24 mouse cellular contexts compared by ENCODE assay signal in the genomic region with DNA sequence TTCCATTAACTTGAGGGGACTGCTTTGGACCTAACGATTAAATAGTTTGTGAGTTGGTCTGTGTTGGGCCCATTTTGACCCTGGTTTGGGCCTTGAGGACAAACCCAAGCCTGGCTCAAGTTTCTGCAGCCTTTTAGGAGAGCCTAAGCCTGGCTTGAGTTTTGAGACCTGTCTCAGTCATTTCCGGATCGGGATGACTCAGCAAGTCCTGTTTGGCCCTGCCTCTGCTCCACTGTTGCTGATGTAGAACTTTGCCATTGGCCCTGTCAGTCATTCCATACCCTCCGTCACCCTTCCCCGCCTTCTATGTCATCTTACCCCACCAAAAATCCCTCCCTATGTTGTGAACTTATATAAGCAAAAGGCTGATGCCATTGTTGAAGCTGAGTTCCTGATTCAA.
DNase-seq lines count a peak whose midpoint lies in the region; TF ChIP-seq lines count a peak whose summit lies in the region.
"Had no signal": no experiment of that assay in that cellular context is flagged by ENCODE, and none has a peak within 500 bp of the region (broad histone marks: within the 10 kb centered on the region; RNA-seq: fewer than 3 reads in every experiment).

No protein-coding gene starts in this region.

- no peak for TF ChIP-seq RAD21 in CH12.LX (IDR thresholded peaks at IDR 0.05; ENCODE audit: low read depth, low read length)

- TF ChIP-seq POLR2A in CH12.LX (IDR thresholded peaks at IDR 0.05; ENCODE audit: low read depth, low read length), result no peak

- H3K4me1 ChIP-seq in CH12.LX (ENCODE audit: control insufficient read depth in 1 of 2, insufficient read depth in 2 of 2), result peaks cover 0 to 4% of the 10 kb centered on the region in 2 experiments; a peak in 1 of 4 replicates
- H3K4me1 ChIP-seq: embryonic facial prominence, embryonic 13.5 days; embryonic facial prominence, embryonic 15.5 days; forebrain, embryonic 10.5 days; forebrain, embryonic 12.5 days had no signal

- no peaks in the 10 kb centered on the region for H3K36me3 ChIP-seq in CH12.LX (replicated peaks in 1 of 2; ENCODE audit: control insufficient read depth in 1 of 2, insufficient read depth in 1 of 2, low read length in 1 of 2)
- H3K36me3 ChIP-seq: embryonic facial prominence, embryonic 13.5 days; embryonic facial prominence, embryonic 15.5 days; forebrain, embryonic 10.5 days; forebrain, embryonic 12.5 days; G1E had no signal

- no peak for TF ChIP-seq EP300 in CH12.LX (IDR thresholded peaks at IDR 0.05; ENCODE audit: low read length)

- intact Hi-C loops in heart, postnatal 10 days (cut with DNase I), result no loop called here

- in situ Hi-C loops in CH12.LX (cut with MboI; ENCODE audit: low pct_ligation_motif_present, low pct_unique_long_range_greater_than_20kb, low sequenced_read_pairs), result no loop called here

- H3K9me3 ChIP-seq in CH12.LX (replicated peaks; ENCODE audit: low read length), result peaks cover 13% of the 10 kb centered on the region
- H3K9me3 ChIP-seq: embryonic facial prominence, embryonic 15.5 days; forebrain, embryonic 12.5 days; G1E had no signal

- dilution Hi-C loops in CH12.LX (cut with MboI; ENCODE audit: extremely low pct_ligation_motif_present, extremely low pct_unique_long_range_greater_than_20kb, low sequenced_read_pairs), result no loop called here

- no peak overlapping the region for H3K27ac ChIP-seq in CH12.LX (ENCODE audit: insufficient read depth, low read depth)
- H3K27ac ChIP-seq: embryonic facial prominence, embryonic 13.5 days; embryonic facial prominence, embryonic 15.5 days; forebrain, embryonic 10.5 days; forebrain, embryonic 12.5 days had no signal

- no peak overlapping the region for H3K9ac ChIP-seq in CH12.LX (ENCODE audit: insufficient read depth, low read depth)
- H3K9ac ChIP-seq: embryonic facial prominence, embryonic 13.5 days; embryonic facial prominence, embryonic 15.5 days; forebrain, embryonic 12.5 days had no signal

- no peaks in the 10 kb centered on the region for H3K27me3 ChIP-seq in CH12.LX (replicated peaks)
- H3K27me3 ChIP-seq: embryonic facial prominence, embryonic 13.5 days; embryonic facial prominence, embryonic 15.5 days; forebrain, embryonic 12.5 days; Patski had no signal

- DNase-seq in CH12.LX (ENCODE audit: extremely low read depth) (peak; percentile 50), ES-CJ7 (ENCODE audit: low read depth, low spot score) (peak; percentile 72), R1 (ENCODE audit: low read depth, low spot score) (peak; percentile 89)
- no peak for DNase-seq in left cerebral cortex, adult 8-10 months (ENCODE audit: low spot score in 2 of 2)
- no peak for DNase-seq in kidney, postnatal 10 days
- no peak for DNase-seq in embryo, embryonic 10 days (ENCODE audit: low spot score)
- DNase-seq in heart, postnatal 10 days, result no peak
- DNase-seq: adrenal gland, adult 8-10 months; adrenal gland, postnatal 14 days; adrenal gland, postnatal 36 days; B cell, adult 2 months; cerebellum, adult 11-12 months; cerebellum, adult 2 months; cerebellum, adult 9-10 months; cerebellum, postnatal 10 days; cerebellum, postnatal 25 days; embryo, embryonic 11 days had no signal

- TF ChIP-seq CTCF in CH12.LX (conservative IDR thresholded peaks at IDR 0.05 in 1 of 2, IDR thresholded peaks at IDR 0.05 in 1 of 2; ENCODE audit: low read depth in 2 of 2, low read length in 2 of 2), result no peak

- no peak overlapping the region for H3K4me2 ChIP-seq in CH12.LX (ENCODE audit: insufficient read depth, low read depth, poor library complexity, severe bottlenecking)
- H3K4me2 ChIP-seq: embryonic facial prominence, embryonic 13.5 days; embryonic facial prominence, embryonic 15.5 days; forebrain, embryonic 12.5 days had no signal

- no peaks in the 10 kb centered on the region for H3K79me2 ChIP-seq in CH12.LX (replicated peaks; ENCODE audit: control insufficient read depth, extremely low read depth, insufficient read depth, poor library complexity, severe bottlenecking)

- H3K4me3 ChIP-seq in CH12.LX (replicated peaks in 1 of 3; ENCODE audit: low read depth in 2 of 3, low read length in 2 of 3, poor library complexity in 1 of 3), result no peak overlapping the region
- H3K4me3 ChIP-seq: embryonic facial prominence, embryonic 13.5 days; embryonic facial prominence, embryonic 15.5 days; erythroblast, embryonic 14.5 days; forebrain, embryonic 10.5 days; forebrain, embryonic 12.5 days had no signal

TF ChIP-seq in CH12.LX, 34 proteins besides CTCF, POLR2A, EP300 and RAD21:
- peak; percentile 32; the same call in 1 of the 2 replicates for TF ChIP-seq JUND (conservative IDR thresholded peaks at IDR 0.05; ENCODE audit: low read depth, low read length)
- no peak for TF ChIP-seq ZKSCAN1 (IDR thresholded peaks at IDR 0.05; ENCODE audit: borderline replicate concordance, low read depth, low read length)
- TF ChIP-seq ZNF384 (IDR thresholded peaks at IDR 0.05; ENCODE audit: low read depth, low read length), result no peak
- TF ChIP-seq POLR2AphosphoS2 (IDR thresholded peaks at IDR 0.05; ENCODE audit: low read depth, low read length), result no peak
- TF ChIP-seq ETS1 (conservative IDR thresholded peaks at IDR 0.05; ENCODE audit: low read depth, low read length), result no peak
- TF ChIP-seq HCFC1 (IDR thresholded peaks at IDR 0.05; ENCODE audit: low read depth, low read length), result no peak
- no peak for TF ChIP-seq MAZ (IDR thresholded peaks at IDR 0.05; ENCODE audit: low read depth, low read length)
- 0 out of 2 replicates have a peak, but pooled peaks have one; percentile 24 for TF ChIP-seq ELF1 (IDR thresholded peaks at IDR 0.05; ENCODE audit: low read depth, low read length)
- no peak for TF ChIP-seq UBTF (IDR thresholded peaks at IDR 0.05; ENCODE audit: low read depth, low read length)
- no peak for TF ChIP-seq TBP (conservative IDR thresholded peaks at IDR 0.05; ENCODE audit: low read depth, low read length)
- TF ChIP-seq ZC3H11A (IDR thresholded peaks at IDR 0.05; ENCODE audit: low read depth, low read length), result no peak
- TF ChIP-seq USF1 (IDR thresholded peaks at IDR 0.05; ENCODE audit: low read depth, low read length), result no peak
- no peak for TF ChIP-seq GABPA (IDR thresholded peaks at IDR 0.05; ENCODE audit: insufficient replicate concordance, low read depth, low read length)
- 0 out of 2 replicates have a peak, but pooled peaks have one; percentile 18 for TF ChIP-seq JUN (IDR thresholded peaks at IDR 0.05; ENCODE audit: insufficient read depth, low read depth, low read length)
- peak; percentile 85 for TF ChIP-seq MAFK (IDR thresholded peaks at IDR 0.05; ENCODE audit: insufficient replicate concordance, low read length)
- TF ChIP-seq PAX5 (IDR thresholded peaks at IDR 0.05; ENCODE audit: low read length), result no peak
- TF ChIP-seq NELFE (IDR thresholded peaks at IDR 0.05; ENCODE audit: low read depth, low read length), result no peak
- no peak for TF ChIP-seq USF2 (conservative IDR thresholded peaks at IDR 0.05; ENCODE audit: low read depth, low read length)
- no peak for TF ChIP-seq E2F4 (IDR thresholded peaks at IDR 0.05; ENCODE audit: insufficient replicate concordance, low read depth, low read length)
- TF ChIP-seq IRF4 (IDR thresholded peaks at IDR 0.05; ENCODE audit: low read depth, low read length), result peak; percentile 47
- TF ChIP-seq TCF12 (IDR thresholded peaks at IDR 0.05; ENCODE audit: low read depth, low read length), result no peak
- no peak for TF ChIP-seq RCOR1 (conservative IDR thresholded peaks at IDR 0.05; ENCODE audit: low read depth, low read length)
- TF ChIP-seq SIN3A (IDR thresholded peaks at IDR 0.05; ENCODE audit: low read length), result no peak
- TF ChIP-seq BHLHE40 (IDR thresholded peaks at IDR 0.05; ENCODE audit: low read depth, low read length), result no peak
- TF ChIP-seq CHD2 (IDR thresholded peaks at IDR 0.05; ENCODE audit: low read length), result no peak
- TF ChIP-seq MEF2A (IDR thresholded peaks at IDR 0.05; ENCODE audit: borderline replicate concordance, low read depth, low read length), result no peak
- TF ChIP-seq NRF1 (IDR thresholded peaks at IDR 0.05; ENCODE audit: low read depth, low read length), result no peak
- TF ChIP-seq MAX (IDR thresholded peaks at IDR 0.05; ENCODE audit: low read length), result no peak
- TF ChIP-seq CHD1 (IDR thresholded peaks at IDR 0.05; ENCODE audit: low read depth, low read length), result no peak
- no peak for TF ChIP-seq MYC (IDR thresholded peaks at IDR 0.05; ENCODE audit: low read depth, low read length)
- TF ChIP-seq SMC3 (IDR thresholded peaks at IDR 0.05; ENCODE audit: low read depth, low read length), result no peak
- TF ChIP-seq MXI1 (IDR thresholded peaks at IDR 0.05; ENCODE audit: low read depth, low read length), result no peak
- no peak for TF ChIP-seq ZMIZ1 (IDR thresholded peaks at IDR 0.05; ENCODE audit: low read depth, low read length)
- no peak for TF ChIP-seq KAT2A (IDR thresholded peaks at IDR 0.05; ENCODE audit: insufficient replicate concordance, low read length)

Comparison
In these comparisons a context has a peak if more than half of its experiments do, and no peak if none do; other contexts are left out.
1. DNase-seq: peak in CH12.LX (single experiment), ES-CJ7 (single experiment) and R1 (single experiment); none in left cerebral cortex, adult 8-10 months (0 of 2), kidney, postnatal 10 days (single experiment), embryo, embryonic 10 days (single experiment) and heart, postnatal 10 days (0 of 2).